Mouse (Mus musculus) right cerebral cortex, adult 2 months (tissue): Measurements from ENCODE around the gene 1700001P01Rik.
"Not testable (repeated sequence)": the region's sequence is repeated elsewhere in the genome, so short reads cannot be mapped to it uniquely, and the experiment has no call there.

Experiments used
- DNase-seq, 2 experiments: peaks; one replicate each; pipeline ENCODE4 v3.0.0; 2021 to 2022; ENCODE audit warnings: low spot score in 2 of 2

1700001P01Rik gene

GRCm38 (mm10) chr11:97793165-97793564 is 17.4 kb upstream of the 1700001P01Rik start:
- no peak for DNase-seq

GRCm38 (mm10) chr11:97790778-97791438 is 15.2 kb upstream of the 1700001P01Rik start:
- DNase-seq: not testable (repeated sequence)

- no peak for DNase-seq
These were observed 14.0 kb upstream of the 1700001P01Rik start for GRCm38 (mm10) chr11:97789727-97790126.

GRCm38 (mm10) chr11:97787961-97788360 is 12.2 kb upstream of the 1700001P01Rik start:
- no peak for DNase-seq

- DNase-seq: no peak
These were observed 6.8 kb upstream of the 1700001P01Rik start for GRCm38 (mm10) chr11:97782564-97782895.

- DNase-seq: peak; percentile 100
These were observed 6.3 kb upstream of the 1700001P01Rik start, which contains the start of gene Rpl23 for GRCm38 (mm10) chr11:97781832-97782563. Rpl23 (minus strand) TSS chr11:97782437.

- DNase-seq: no peak
These were observed 5.7 kb upstream of the 1700001P01Rik start for GRCm38 (mm10) chr11:97781478-97781831.

GRCm38 (mm10) chr11:97779968-97780701 is 4.4 kb upstream of the 1700001P01Rik start:
- DNase-seq: no peak

- no peak for DNase-seq
These were observed 3.2 kb upstream of the 1700001P01Rik start for GRCm38 (mm10) chr11:97778918-97779317.

- DNase-seq: no peak
These were observed 1.4 kb upstream of the 1700001P01Rik start for GRCm38 (mm10) chr11:97777129-97777529.

- DNase-seq: no peak
These were observed 895 bp upstream of the 1700001P01Rik start for GRCm38 (mm10) chr11:97776497-97777128.

- DNase-seq: no peak
These were observed 532 bp downstream of the 1700001P01Rik start for GRCm38 (mm10) chr11:97775186-97775585.

- DNase-seq: no peak
These were observed 4.3 kb downstream of the 1700001P01Rik start for GRCm38 (mm10) chr11:97771410-97771809.

- no peak for DNase-seq
These were observed 6.0 kb downstream of the 1700001P01Rik start for GRCm38 (mm10) chr11:97769704-97770103.

- DNase-seq: peak; percentile 98
These were observed 9.4 kb downstream of the 1700001P01Rik start, which contains the start of gene Cwc25 for GRCm38 (mm10) chr11:97766154-97766881. Cwc25 (minus strand) TSS chr11:97766556.

- no peak for DNase-seq
These were observed 14.1 kb downstream of the 1700001P01Rik start for GRCm38 (mm10) chr11:97761638-97762037.

GRCm38 (mm10) chr11:97758942-97759341 is 16.8 kb downstream of the 1700001P01Rik start:
- no peak for DNase-seq

- no peak for DNase-seq
These were observed 17.6 kb downstream of the 1700001P01Rik start for GRCm38 (mm10) chr11:97758125-97758524.

- peak; percentile 59 to 76 for DNase-seq
These were observed 22.4 kb downstream of the 1700001P01Rik start for GRCm38 (mm10) chr11:97753277-97753676.

GRCm38 (mm10) chr11:97748496-97748895 is 27.2 kb downstream of the 1700001P01Rik start:
- DNase-seq: no peak

- DNase-seq: no peak
These were observed 27.9 kb downstream of the 1700001P01Rik start for GRCm38 (mm10) chr11:97747773-97748172.
